Mouse (Mus musculus) layer of hippocampus, postnatal 10 days (tissue): ENCODE measurements around the gene Map3k20. TPM values are rescaled to one million over a fixed set of nuclear protein-coding genes. Genes with fewer than 3 reads are reported as not detected.

Source experiments
- DNase-seq, 2 experiments: peaks; one replicate each; pipeline ENCODE4 v3.0.0; 2021; ENCODE audit warnings: low spot score in 2 of 2
- total RNA-seq, 2 experiments: library from RNA; stranded (reverse); gene quantifications; 2 replicates each; pipeline ENCODE4 v1.2.3; 2021

Map3k20 gene
- total RNA-seq, 2 experiments from 2014 or later, result 14.3 to 16.5 TPM

GRCm38 (mm10) chr2:72319028-72319798 lies 33.8 kb downstream of the Map3k20 start:
- DNase-seq, result no peak

- no peak for DNase-seq
Measured at GRCm38 (mm10) chr2:72320661-72321060, 35.2 kb downstream of the Map3k20 start.

- DNase-seq, result no peak
Measured at GRCm38 (mm10) chr2:72321591-72321990, 36.2 kb downstream of the Map3k20 start.

GRCm38 (mm10) chr2:72322681-72323353 lies 37.4 kb downstream of the Map3k20 start:
- no peak for DNase-seq

- DNase-seq, result no peak
Measured at GRCm38 (mm10) chr2:72324436-72324835, 39.0 kb downstream of the Map3k20 start.

- DNase-seq, result no peak
Measured at GRCm38 (mm10) chr2:72326491-72326890, 41.1 kb downstream of the Map3k20 start.

- no peak for DNase-seq
Measured at GRCm38 (mm10) chr2:72328435-72328834, 43.0 kb downstream of the Map3k20 start.

- DNase-seq, result no peak
Measured at GRCm38 (mm10) chr2:72330955-72331481, 45.6 kb downstream of the Map3k20 start.

- DNase-seq, result no peak
Measured at GRCm38 (mm10) chr2:72332067-72332466, 46.6 kb downstream of the Map3k20 start.

- DNase-seq, result no peak
Measured at GRCm38 (mm10) chr2:72333210-72333609, 47.8 kb downstream of the Map3k20 start.

- no peak for DNase-seq
Measured at GRCm38 (mm10) chr2:72336840-72337239, 51.4 kb downstream of the Map3k20 start.

GRCm38 (mm10) chr2:72345281-72345680 lies 59.8 kb downstream of the Map3k20 start:
- DNase-seq, result no peak

GRCm38 (mm10) chr2:72351329-72351728 lies 65.9 kb downstream of the Map3k20 start:
- no peak for DNase-seq

- no peak for DNase-seq
Measured at GRCm38 (mm10) chr2:72351776-72352175, 66.3 kb downstream of the Map3k20 start.

- no peak for DNase-seq
Measured at GRCm38 (mm10) chr2:72352756-72353155, 67.3 kb downstream of the Map3k20 start.

GRCm38 (mm10) chr2:72356471-72356870 lies 71.0 kb downstream of the Map3k20 start:
- no peak for DNase-seq

- DNase-seq, result no peak
Measured at GRCm38 (mm10) chr2:72361572-72361971, 76.1 kb downstream of the Map3k20 start.

- no peak for DNase-seq
Measured at GRCm38 (mm10) chr2:72363449-72363848, 78.0 kb downstream of the Map3k20 start.

- no peak for DNase-seq
Measured at GRCm38 (mm10) chr2:72365930-72366329, 80.5 kb downstream of the Map3k20 start.

GRCm38 (mm10) chr2:72366503-72366902 lies 81.1 kb downstream of the Map3k20 start:
- no peak for DNase-seq

GRCm38 (mm10) chr2:72367850-72368249 lies 82.4 kb downstream of the Map3k20 start:
- DNase-seq, result no peak

- DNase-seq, result no peak
Measured at GRCm38 (mm10) chr2:72369140-72369600, 83.7 kb downstream of the Map3k20 start.
